Mouse (Mus musculus) heart, postnatal 0 days (tissue): ENCODE measurements around the gene Sh3rf1. TPM values are rescaled to one million over a fixed set of nuclear protein-coding genes. Genes with fewer than 3 reads are reported as not detected.
A peak's percentile ranks its signal among the peaks of the same experiment; 100 is the strongest.

ENCODE experiments used
- ATAC-seq: fragments of 200-750 bp; cut with Nextera tagmentation; 2 replicates; pipeline ENCODE4 v1.8.0; 2017; ENCODE audit warnings: low read depth, moderate number of reproducible peaks, moderate library complexity; ENCODE audit not compliant: insufficient read depth
- DNase-seq: peaks from one replicate; pipeline ENCODE4 v3.0.0-alpha.2; 2016; ENCODE audit warnings: low spot score
- H3K27ac ChIP-seq: fragments of 300-500 bp; sonication (generic); 2 replicates; pipeline ENCODE4 v1.5.1; 2014; ENCODE audit warnings: low read depth, mild to moderate bottlenecking
- H3K27me3 ChIP-seq: fragments of 300-500 bp; sonication (generic); 2 replicates; pipeline ENCODE4 v1.6.1; 2014; ENCODE audit warnings: low read length, mixed read lengths; ENCODE audit not compliant: control insufficient read depth, insufficient read depth
- H3K36me3 ChIP-seq: fragments of 300-500 bp; sonication (generic); replicated peaks from 2 replicates; pipeline ENCODE4 v1.6.1; 2014; ENCODE audit warnings: low read length, mixed read lengths; ENCODE audit not compliant: control insufficient read depth, insufficient read depth
- H3K4me1 ChIP-seq: fragments of 300-500 bp; sonication (generic); 2 replicates; pipeline ENCODE4 v1.6.1; 2014; ENCODE audit warnings: antibody characterized with exemption; ENCODE audit not compliant: control insufficient read depth, insufficient read depth
- H3K4me2 ChIP-seq: fragments of 300-500 bp; sonication (generic); 2 replicates; pipeline ENCODE4 v1.6.1; 2014; ENCODE audit warnings: low read depth, mild to moderate bottlenecking, low read length, moderate library complexity
- H3K4me3 ChIP-seq: fragments of 300-500 bp; sonication (generic); 2 replicates; pipeline ENCODE4 v1.5.1; 2014; ENCODE audit warnings: low read depth, low read length
- H3K9ac ChIP-seq: fragments of 300-500 bp; sonication (generic); replicated peaks from 2 replicates; pipeline ENCODE4 v1.6.1; 2014; ENCODE audit warnings: low read depth, low read length, mixed read lengths
- H3K9me3 ChIP-seq: fragments of 300-500 bp; sonication (generic); replicated peaks from 2 replicates; pipeline ENCODE4 v1.6.1; 2016; ENCODE audit warnings: low read length; ENCODE audit not compliant: control insufficient read depth
- CTCF ChIP-seq: IDR thresholded peaks from 2 replicates; pipeline ENCODE4 v1.5.1; 2016; ENCODE audit warnings: antibody characterized with exemption, control low read depth, low read depth
- EP300 ChIP-seq: IDR thresholded peaks from 2 replicates; pipeline ENCODE4 v1.6.1; 2016; ENCODE audit warnings: antibody characterized with exemption, low read depth
- WGBS: fragments of 180-500 bp; shearing (Covaris S2); extraction: QIAGEN DNeasy Blood & Tissue Kit; methylation state at CpG from one replicate; pipeline ENCODE4 v1.1.7; 2014; 5-methylcytosine and 5-hydroxymethylcytosine counted together
- polyA plus RNA-seq: library from polyadenylated mRNA; unstranded; fragments of >200 nt; fragmentation: Nextera tagmentation; extraction: Ambion mirVana; gene quantifications from 2 replicates; pipeline ENCODE4 v1.2.1, GENCODE M21; 2015
- total RNA-seq: library from RNA; depleted of rRNA; stranded (reverse); fragments of >200 nt; gene quantifications from 2 replicates; pipeline ENCODE4 v1.2.3, GENCODE M21; 2014; ENCODE audit warnings: low replicate concordance

Gene Sh3rf1
- total and polyA plus RNA-seq, 2 experiments from 2014 or later = 2.4 to 8.9 TPM

- Histone ChIP-seq H3K9ac (no peak overlapping the region), H3K9me3 (no peaks in the 10 kb centered on the region), H3K4me1 (no peaks in the 10 kb centered on the region), H3K27ac (no peak overlapping the region), H3K4me2 (no peak overlapping the region), H3K4me3 (no peak overlapping the region), H3K27me3 (no peaks in the 10 kb centered on the region), H3K36me3 (no peaks in the 10 kb centered on the region)
- ATAC-seq (no peak), DNase-seq (no peak)
- no peak for TF ChIP-seq EP300
- no peak for TF ChIP-seq CTCF
- 75% methylated on average over 5 of the region's 5 CpGs for WGBS
Measured at GRCm38 (mm10) chr8:61215081-61215819, 8.4 kb upstream of the Sh3rf1 start.

GRCm38 (mm10) chr8:61217017-61217416 lies 6.7 kb upstream of the Sh3rf1 start:
- Histone ChIP-seq H3K4me3 (no peak overlapping the region), H3K27ac (no peak overlapping the region), H3K4me2 (no peak overlapping the region), H3K9ac (no peak overlapping the region), H3K4me1 (no peaks in the 10 kb centered on the region), H3K36me3 (no peaks in the 10 kb centered on the region), H3K27me3 (peaks cover 2% of the 10 kb centered on the region; the same call in 1 of the 2 replicates), H3K9me3 (no peaks in the 10 kb centered on the region)
- DNase-seq (no peak), ATAC-seq (no peak)
- WGBS = 56% methylated on average over 3 of the region's 3 CpGs
- TF ChIP-seq EP300 = no peak
- TF ChIP-seq CTCF = no peak

- H3K27ac ChIP-seq = no peak overlapping the region
- ATAC-seq (no peak), DNase-seq (no peak)
- WGBS = 55% methylated on average over 8 of the region's 8 CpGs
- H3K4me3 ChIP-seq = no peak overlapping the region
- no peak overlapping the region for H3K9ac ChIP-seq
- H3K4me1 ChIP-seq = no peaks in the 10 kb centered on the region
- no peak for TF ChIP-seq EP300
- TF ChIP-seq CTCF = no peak
- no peak overlapping the region for H3K4me2 ChIP-seq
- H3K9me3 ChIP-seq = no peaks in the 10 kb centered on the region
- peaks cover 6% of the 10 kb centered on the region; the same call in 1 of the 2 replicates for H3K27me3 ChIP-seq
- no peaks in the 10 kb centered on the region for H3K36me3 ChIP-seq
Measured at GRCm38 (mm10) chr8:61217426-61217825, 6.2 kb upstream of the Sh3rf1 start.

- no peak for DNase-seq
- no peak for ATAC-seq
- no peak overlapping the region for H3K27ac ChIP-seq
- no peak overlapping the region for H3K4me2 ChIP-seq
- WGBS = 92% methylated on average over 2 of the region's 2 CpGs
- H3K9ac ChIP-seq = no peak overlapping the region
- TF ChIP-seq EP300 (no peak), CTCF (no peak)
- no peaks in the 10 kb centered on the region for H3K36me3 ChIP-seq
- H3K4me3 ChIP-seq = no peak overlapping the region
- 0 out of 2 replicates have a peak, but pooled peaks cover 4% of the 10 kb centered on the region for H3K4me1 ChIP-seq
- peaks cover 11% of the 10 kb centered on the region; the same call in 1 of the 2 replicates for H3K27me3 ChIP-seq
- no peaks in the 10 kb centered on the region for H3K9me3 ChIP-seq
Measured at GRCm38 (mm10) chr8:61218439-61218838, 5.2 kb upstream of the Sh3rf1 start.

- WGBS = 23% methylated on average over 5 of the region's 5 CpGs
- ATAC-seq (no peak), DNase-seq (no peak)
- no peak for TF ChIP-seq EP300
- no peak for TF ChIP-seq CTCF
- H3K27ac ChIP-seq = peak overlapping the region; percentile 68; the same call in 1 of the 2 replicates
- no peaks in the 10 kb centered on the region for H3K36me3 ChIP-seq
- H3K9me3 ChIP-seq = no peaks in the 10 kb centered on the region
- H3K4me1 ChIP-seq = peaks cover 8% of the 10 kb centered on the region; the same call in 1 of the 2 replicates
- H3K9ac ChIP-seq = peak overlapping the region; percentile 75; the same call in 1 of the 2 replicates
- H3K27me3 ChIP-seq = peaks cover 11% of the 10 kb centered on the region; the same call in 1 of the 2 replicates
- H3K4me3 ChIP-seq = peak overlapping the region; percentile 95
- H3K4me2 ChIP-seq = peak overlapping the region; percentile 87
Measured at GRCm38 (mm10) chr8:61223283-61223682, 389 bp upstream of the Sh3rf1 start.
